Mouse (Mus musculus) cerebellum, adult 2 months (tissue): ENCODE measurements around the gene Nrf1. TPM values are rescaled to one million over a fixed set of nuclear protein-coding genes. Genes with fewer than 3 reads are reported as not detected.

Source experiments
- DNase-seq, 2 experiments: peaks; one replicate each; pipeline ENCODE4 v3.0.0; 2021
- H3K27ac ChIP-seq: fragments of 200-500 bp; 2 replicates; pipeline ENCODE4 v1.5.1; 2012; ENCODE audit warnings: low read length, control low read depth, inconsistent platforms; ENCODE audit not compliant: insufficient read depth
- H3K27me3 ChIP-seq: fragments of 200-500 bp; 2 replicates; pipeline ENCODE4 v1.6.1; 2012; ENCODE audit warnings: inconsistent platforms, mild to moderate bottlenecking, low read length, moderate library complexity; ENCODE audit not compliant: control insufficient read depth, insufficient read depth
- H3K4me1 ChIP-seq: fragments of 200-500 bp; 2 replicates; pipeline ENCODE4 v1.6.1; 2011; ENCODE audit warnings: low read length; ENCODE audit not compliant: control insufficient read depth, insufficient read depth
- H3K4me3 ChIP-seq: fragments of 200-500 bp; replicated peaks from 2 replicates; pipeline ENCODE3; 2011; ENCODE audit warnings: mild to moderate bottlenecking, low read depth, low read length, control low read depth; ENCODE audit not compliant: insufficient read depth
- CTCF ChIP-seq: fragments of 200-500 bp; IDR thresholded peaks from 2 replicates; pipeline ENCODE4 v1.5.1; 2011; ENCODE audit warnings: low read depth, mild to moderate bottlenecking, control low read depth, low read length, moderate library complexity, borderline replicate concordance; ENCODE audit not compliant: insufficient read depth
- POLR2A ChIP-seq: fragments of 200-500 bp; IDR thresholded peaks from 2 replicates; pipeline ENCODE4 v1.6.1; 2011; ENCODE audit warnings: low read length, control low read depth, borderline replicate concordance; ENCODE audit not compliant: insufficient read depth
- WGBS: fragments of 180-500 bp; shearing (Covaris S2); methylation state at CpG from one replicate; pipeline ENCODE4 v1.1.7; 2018; 5-methylcytosine and 5-hydroxymethylcytosine counted together
- polyA plus RNA-seq: library from polyadenylated mRNA; depleted of rRNA; stranded (reverse); fragments of >200 nt; gene quantifications from 2 replicates; pipeline ENCODE4 v1.2.3, GENCODE M21; 2012; rRNA removed

Gene Nrf1
- 29.3 and 29.6 TPM in 2 replicates for polyA plus RNA-seq

- peak within 1 kb of the TSS; percentile 93 for H3K4me3 ChIP-seq
- TF ChIP-seq POLR2A (peak; percentile 92), CTCF (no peak)
- 1% methylated on average over 69 of the region's 78 CpGs for WGBS
- H3K4me1 ChIP-seq: peaks cover 5% of the 10 kb centered on the region; the same call in 1 of the 2 replicates
- no peaks in the 10 kb centered on the region for H3K27me3 ChIP-seq
- DNase-seq: peak; percentile 94
- peak within 1 kb of the TSS; percentile 100 for H3K27ac ChIP-seq
Observed at GRCm38 (mm10) chr6:30047271-30048162, at the start of gene Nrf1. Gene Nrf1, plus strand, starts transcription at chr6:30047988.

GRCm38 (mm10) chr6:29998140-29998539, 49.6 kb upstream of the Nrf1 start:
- TF ChIP-seq POLR2A (no peak), CTCF (no peak)
- no peak for DNase-seq
- H3K27ac ChIP-seq: no peak overlapping the region
- H3K27me3 ChIP-seq: no peaks in the 10 kb centered on the region
- H3K4me1 ChIP-seq: no peaks in the 10 kb centered on the region
- 72% methylated on average over 9 of the region's 9 CpGs for WGBS
- H3K4me3 ChIP-seq: no peak overlapping the region

- Histone ChIP-seq H3K27me3 (no peaks in the 10 kb centered on the region), H3K4me3 (no peak overlapping the region), H3K27ac (no peak overlapping the region), H3K4me1 (no peaks in the 10 kb centered on the region)
- 69% methylated on average over 4 of the region's 4 CpGs for WGBS
- no peak for TF ChIP-seq POLR2A
- no peak for TF ChIP-seq CTCF
- no peak for DNase-seq
Observed at GRCm38 (mm10) chr6:29998771-29999170, 49.0 kb upstream of the Nrf1 start.

- no peaks in the 10 kb centered on the region for H3K4me1 ChIP-seq
- DNase-seq: no peak
- 51% methylated on average over 9 of the region's 9 CpGs for WGBS
- H3K27ac ChIP-seq: no peak overlapping the region
- TF ChIP-seq CTCF (no peak), POLR2A (no peak)
- H3K27me3 ChIP-seq: no peaks in the 10 kb centered on the region
- no peak overlapping the region for H3K4me3 ChIP-seq
Observed at GRCm38 (mm10) chr6:30002628-30003027, 45.2 kb upstream of the Nrf1 start.

GRCm38 (mm10) chr6:30005851-30006250, 41.9 kb upstream of the Nrf1 start:
- 100% methylated on average over 1 of the region's 1 CpGs for WGBS
- Histone ChIP-seq H3K27me3 (no peaks in the 10 kb centered on the region), H3K4me1 (no peaks in the 10 kb centered on the region), H3K27ac (no peak overlapping the region), H3K4me3 (no peak overlapping the region)
- DNase-seq: no peak
- TF ChIP-seq POLR2A (no peak), CTCF (no peak)

GRCm38 (mm10) chr6:30009204-30009603, 38.6 kb upstream of the Nrf1 start:
- no peak for DNase-seq
- H3K27me3 ChIP-seq: no peaks in the 10 kb centered on the region
- no peak overlapping the region for H3K27ac ChIP-seq
- H3K4me1 ChIP-seq: no peaks in the 10 kb centered on the region
- WGBS: 55% methylated on average over 7 of the region's 7 CpGs
- TF ChIP-seq POLR2A: no peak
- TF ChIP-seq CTCF: no peak
- no peak overlapping the region for H3K4me3 ChIP-seq

GRCm38 (mm10) chr6:30013520-30013919, 34.3 kb upstream of the Nrf1 start:
- Histone ChIP-seq H3K27me3 (no peaks in the 10 kb centered on the region), H3K27ac (no peak overlapping the region), H3K4me3 (no peak overlapping the region), H3K4me1 (no peaks in the 10 kb centered on the region)
- 65% methylated on average over 2 of the region's 2 CpGs for WGBS
- DNase-seq: no peak
- TF ChIP-seq CTCF (no peak), POLR2A (no peak)

GRCm38 (mm10) chr6:30014187-30014864, 33.5 kb upstream of the Nrf1 start:
- no peak overlapping the region for H3K4me3 ChIP-seq
- 56% methylated on average over 5 of the region's 5 CpGs for WGBS
- no peak for TF ChIP-seq POLR2A
- no peak for TF ChIP-seq CTCF
- H3K27me3 ChIP-seq: no peaks in the 10 kb centered on the region
- H3K4me1 ChIP-seq: no peaks in the 10 kb centered on the region
- H3K27ac ChIP-seq: no peak overlapping the region
- no peak for DNase-seq
